Mouse (Mus musculus) C2C12 (cell line): ENCODE measurements at regions not wholly inside any gene's neighbourhood (a gene's known extent, or its start where the extent isn't known, plus 50 kb on each side); places are given as distances from the start of the nearest gene placed in this dataset.

Experiments used
- MAX ChIP-seq: IDR thresholded peaks from one replicate; pipeline ENCODE4 v1.6.1; 2011; ENCODE audit warnings: mild to moderate bottlenecking, control low read depth
- USF1 ChIP-seq: IDR thresholded peaks from one replicate; pipeline ENCODE4 v1.6.1; 2011; ENCODE audit warnings: low read depth, mild to moderate bottlenecking, control low read depth, moderate library complexity

DNA sequence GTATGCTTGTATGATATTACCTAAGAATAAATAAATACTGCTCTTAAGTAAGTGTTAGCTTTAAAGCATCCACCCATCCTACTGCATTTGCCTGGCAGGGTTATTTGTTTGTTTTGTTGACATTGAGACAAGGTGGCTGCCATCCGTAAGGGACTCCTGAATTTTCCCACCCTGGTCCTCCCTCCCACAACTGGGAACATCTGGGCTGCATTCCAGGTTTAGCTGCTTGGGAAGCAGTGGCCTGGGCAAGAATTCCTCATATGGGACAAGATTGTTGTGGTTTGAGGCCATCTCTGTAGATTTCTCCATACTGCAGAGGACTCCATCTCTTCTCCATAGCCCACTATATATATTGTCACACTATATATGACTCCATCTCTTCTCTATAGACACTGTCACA lies 125.3 kb downstream of the Gas1 start:
- TF ChIP-seq USF1: no peak
- no peak for TF ChIP-seq MAX
